Mouse (Mus musculus) R1 (cell line): ENCODE data around the gene Ahctf1.
A peak's percentile ranks its signal among the peaks of the same experiment; 100 is the strongest.
"Not testable (repeated sequence)": the region's sequence is repeated elsewhere in the genome, so short reads cannot be mapped to it uniquely, and the experiment has no call there.

Experiments
- DNase-seq: peaks from one replicate; pipeline ENCODE4 v3.0.0-alpha.2; 2018; ENCODE audit warnings: low read depth, low spot score

The Ahctf1 gene

GRCm38 (mm10) chr1:179803513-179804139 lies at the start of gene Ahctf1:
Gene Ahctf1, minus strand, starts transcription at chr1:179803680.
- peak; percentile 99 for DNase-seq

GRCm38 (mm10) chr1:179847759-179848389 lies 44.4 kb upstream of the Ahctf1 start:
- peak; percentile 88 for DNase-seq

- no peak for DNase-seq
Measured at GRCm38 (mm10) chr1:179847173-179847572, 43.7 kb upstream of the Ahctf1 start.

GRCm38 (mm10) chr1:179845832-179846499 lies 42.5 kb upstream of the Ahctf1 start:
- peak; percentile 70 for DNase-seq

- peak; percentile 86 for DNase-seq
Measured at GRCm38 (mm10) chr1:179844894-179845293, 41.4 kb upstream of the Ahctf1 start.

- DNase-seq = no peak
Measured at GRCm38 (mm10) chr1:179843981-179844380, 40.5 kb upstream of the Ahctf1 start.

- DNase-seq = no peak
Measured at GRCm38 (mm10) chr1:179842568-179842967, 39.1 kb upstream of the Ahctf1 start.

- DNase-seq = peak; percentile 76
Measured at GRCm38 (mm10) chr1:179836426-179837404, 33.2 kb upstream of the Ahctf1 start.

GRCm38 (mm10) chr1:179835753-179836425 lies 32.4 kb upstream of the Ahctf1 start:
- no peak for DNase-seq

GRCm38 (mm10) chr1:179833596-179833995 lies 30.1 kb upstream of the Ahctf1 start:
- no peak for DNase-seq

- no peak for DNase-seq
Measured at GRCm38 (mm10) chr1:179832710-179833240, 29.3 kb upstream of the Ahctf1 start.

GRCm38 (mm10) chr1:179828900-179829299 lies 25.4 kb upstream of the Ahctf1 start:
- DNase-seq = no peak

- no peak for DNase-seq
Measured at GRCm38 (mm10) chr1:179828051-179828450, 24.6 kb upstream of the Ahctf1 start.

GRCm38 (mm10) chr1:179824549-179824948 lies 21.1 kb upstream of the Ahctf1 start:
- no peak for DNase-seq

- DNase-seq = not testable (repeated sequence)
Measured at GRCm38 (mm10) chr1:179818490-179819278, 15.2 kb upstream of the Ahctf1 start.

- DNase-seq = no peak
Measured at GRCm38 (mm10) chr1:179814616-179815015, 11.1 kb upstream of the Ahctf1 start.

- no peak for DNase-seq
Measured at GRCm38 (mm10) chr1:179813385-179813784, 9.9 kb upstream of the Ahctf1 start.

- DNase-seq = no peak
Measured at GRCm38 (mm10) chr1:179808300-179808699, 4.8 kb upstream of the Ahctf1 start.

GRCm38 (mm10) chr1:179807468-179807867 lies 4.0 kb upstream of the Ahctf1 start:
- no peak for DNase-seq

GRCm38 (mm10) chr1:179805751-179806150 lies 2.3 kb upstream of the Ahctf1 start:
- DNase-seq = no peak
